Mouse (Mus musculus): ENCODE data around the gene Gm13306.
"Not testable (repeated sequence)": the region's sequence is repeated elsewhere in the genome, so short reads cannot be mapped to it uniquely, and the experiment has no call there.

- TF ChIP-seq CTCF (IDR thresholded peaks at IDR 0.05; ENCODE audit: low read depth, low read length); POLR2A (IDR thresholded peaks at IDR 0.05; ENCODE audit: borderline replicate concordance, low read depth, low read length): not testable (repeated sequence)
These were observed 31.7 kb downstream of the Gm13306 start for GRCm38 (mm10) chr4:42184980-42185372.
